Mouse (Mus musculus) olfactory bulb, adult 2 months (tissue): ENCODE results near the gene Tbc1d19.

Experiments
- CTCF ChIP-seq: fragments of 200-500 bp; IDR thresholded peaks from 2 replicates; pipeline ENCODE4 v1.5.1; 2012; ENCODE audit warnings: low read depth, mild to moderate bottlenecking, low read length, moderate library complexity; ENCODE audit not compliant: insufficient read depth
- POLR2A ChIP-seq: fragments of 200-500 bp; IDR thresholded peaks from 2 replicates; pipeline ENCODE4 v1.6.1; 2012; ENCODE audit warnings: mild to moderate bottlenecking, low read depth, low read length, moderate library complexity; ENCODE audit not compliant: insufficient read depth

DNA sequence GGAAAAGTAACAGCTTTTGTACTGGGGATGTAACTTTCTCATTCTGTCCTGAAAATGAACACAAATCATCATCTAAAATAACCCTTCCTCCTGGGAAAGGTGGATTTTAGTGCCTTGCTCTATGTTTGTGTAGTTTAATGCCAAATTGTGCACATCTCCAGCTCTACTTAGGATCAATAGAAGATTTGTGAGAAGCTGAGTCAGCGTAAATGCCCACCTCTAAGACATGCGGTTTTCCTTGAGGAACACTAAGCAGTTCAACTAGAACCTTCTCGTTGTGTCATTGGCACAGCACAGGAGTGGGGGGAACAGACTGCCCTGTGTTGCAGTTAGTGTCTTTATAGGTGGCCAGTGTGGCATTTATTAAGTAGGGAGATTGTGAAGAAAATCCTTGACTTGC lies 65.6 kb downstream of the Tbc1d19 start:
- TF ChIP-seq CTCF = no peak
- no peak for TF ChIP-seq POLR2A
